Mouse (Mus musculus): Measurements from ENCODE around the gene Ndfip2.

GRCm38 (mm10) chr14:105272030-105272429 is 13.7 kb downstream of the Ndfip2 start:
- TF ChIP-seq CTCF (IDR thresholded peaks at IDR 0.05; ENCODE audit: low read depth), result no peak
- no peak for TF ChIP-seq EP300 (optimal IDR thresholded peaks at IDR 0.05)

Data from stomach, postnatal 0 days (tissue).